Mouse (Mus musculus): ENCODE measurements at regions not wholly inside any gene's neighbourhood (a gene's known extent, or its start where the extent isn't known, plus 50 kb on each side); places are given as distances from the start of the nearest gene placed in this dataset.

- no peaks in the 10 kb centered on the region for H3K27me3 ChIP-seq (replicated peaks; ENCODE audit: control insufficient read depth, insufficient read depth, low read length)
- no peaks in the 10 kb centered on the region for H3K36me3 ChIP-seq (ENCODE audit: control insufficient read depth, insufficient read depth, low read length)
- H3K4me2 ChIP-seq (ENCODE audit: low read length), result no peak overlapping the region
- WGBS, result 80% methylated on average over 3 of the region's 3 CpGs
- ATAC-seq, result no peak
- no peak overlapping the region for H3K4me3 ChIP-seq (ENCODE audit: low read length)
- no peak overlapping the region for H3K9ac ChIP-seq (ENCODE audit: low read depth, low read length)
- H3K9me3 ChIP-seq (ENCODE audit: control insufficient read depth, low read length), result no peaks in the 10 kb centered on the region
- no peaks in the 10 kb centered on the region for H3K4me1 ChIP-seq (ENCODE audit: control insufficient read depth, insufficient read depth, low read depth, low read length)
- no peak overlapping the region for H3K27ac ChIP-seq (ENCODE audit: low read depth, low read length)
Measured at GRCm38 (mm10) chr3:157842872-157843271, 82.0 kb downstream of the Cth start.

DNA sequence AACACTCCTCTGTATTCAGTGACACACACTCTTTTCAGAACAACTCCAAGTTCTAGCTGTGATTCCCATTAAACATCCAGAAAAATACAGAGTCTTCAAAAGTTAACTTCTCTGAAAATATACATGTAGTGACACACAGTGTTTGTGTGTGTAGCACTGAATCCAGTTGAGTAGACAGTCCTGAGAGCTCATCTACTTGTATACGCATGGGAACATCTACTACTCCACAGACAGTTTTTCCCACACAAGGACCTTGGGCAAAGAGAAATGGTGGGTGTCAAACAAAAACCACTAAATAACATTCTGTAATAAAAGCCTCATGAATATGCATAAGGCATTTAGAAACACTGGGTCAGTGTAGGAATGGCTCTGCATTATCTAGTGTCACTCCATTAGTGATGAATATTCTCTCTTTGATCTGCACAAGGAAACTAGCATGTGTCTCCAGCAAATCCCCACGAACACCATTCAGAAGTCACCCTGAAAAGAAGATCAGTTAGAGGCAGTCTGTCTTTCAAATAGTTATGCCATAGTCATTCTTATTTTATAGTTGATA is 83.6 kb downstream of the Cth start:
- ATAC-seq, result no peak
- H3K27me3 ChIP-seq (replicated peaks; ENCODE audit: control insufficient read depth, insufficient read depth, low read length), result no peaks in the 10 kb centered on the region
- no peak overlapping the region for H3K9ac ChIP-seq (ENCODE audit: low read depth, low read length)
- H3K4me2 ChIP-seq (ENCODE audit: low read length), result no peak overlapping the region
- no peak overlapping the region for H3K4me3 ChIP-seq (ENCODE audit: low read length)
- no peaks in the 10 kb centered on the region for H3K4me1 ChIP-seq (ENCODE audit: control insufficient read depth, insufficient read depth, low read depth, low read length)
- 24% methylated on average over 2 of the region's 2 CpGs for WGBS
- no peak overlapping the region for H3K27ac ChIP-seq (ENCODE audit: low read depth, low read length)
- no peaks in the 10 kb centered on the region for H3K9me3 ChIP-seq (ENCODE audit: control insufficient read depth, low read length)
- no peaks in the 10 kb centered on the region for H3K36me3 ChIP-seq (ENCODE audit: control insufficient read depth, insufficient read depth, low read length)

DNA sequence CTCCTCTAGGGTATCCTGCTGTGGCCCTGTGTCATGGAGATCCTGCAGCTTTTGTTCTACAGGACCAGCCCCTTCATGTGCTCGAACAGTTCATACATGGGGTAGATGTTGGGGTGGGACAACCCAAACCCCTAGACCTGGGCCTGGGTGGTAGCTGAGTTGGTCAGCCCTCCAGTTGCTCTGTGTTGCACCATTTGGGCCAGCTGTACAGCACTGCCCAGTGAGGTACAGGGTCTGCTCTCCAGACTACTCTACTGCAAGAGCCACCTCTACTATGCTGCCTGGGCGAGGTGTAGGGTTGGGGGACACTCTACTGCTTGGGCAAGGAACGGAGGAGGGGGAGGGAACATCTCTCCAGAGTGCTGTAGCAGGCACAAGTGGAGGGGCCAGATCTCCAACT is 120.6 kb downstream of the Cth start:
- no peak overlapping the region for H3K9ac ChIP-seq (ENCODE audit: low read depth, low read length)
- no peaks in the 10 kb centered on the region for H3K27me3 ChIP-seq (replicated peaks; ENCODE audit: control insufficient read depth, insufficient read depth, low read length)
- no peak overlapping the region for H3K27ac ChIP-seq (ENCODE audit: low read depth, low read length)
- 81% methylated on average over 3 of the region's 3 CpGs for WGBS
- no peak overlapping the region for H3K4me3 ChIP-seq (ENCODE audit: low read length)
- no peak for ATAC-seq
- no peaks in the 10 kb centered on the region for H3K9me3 ChIP-seq (ENCODE audit: control insufficient read depth, low read length)
- no peaks in the 10 kb centered on the region for H3K4me1 ChIP-seq (ENCODE audit: control insufficient read depth, insufficient read depth, low read depth, low read length)
- no peak overlapping the region for H3K4me2 ChIP-seq (ENCODE audit: low read length)
- H3K36me3 ChIP-seq (ENCODE audit: control insufficient read depth, insufficient read depth, low read length), result no peaks in the 10 kb centered on the region

DNA sequence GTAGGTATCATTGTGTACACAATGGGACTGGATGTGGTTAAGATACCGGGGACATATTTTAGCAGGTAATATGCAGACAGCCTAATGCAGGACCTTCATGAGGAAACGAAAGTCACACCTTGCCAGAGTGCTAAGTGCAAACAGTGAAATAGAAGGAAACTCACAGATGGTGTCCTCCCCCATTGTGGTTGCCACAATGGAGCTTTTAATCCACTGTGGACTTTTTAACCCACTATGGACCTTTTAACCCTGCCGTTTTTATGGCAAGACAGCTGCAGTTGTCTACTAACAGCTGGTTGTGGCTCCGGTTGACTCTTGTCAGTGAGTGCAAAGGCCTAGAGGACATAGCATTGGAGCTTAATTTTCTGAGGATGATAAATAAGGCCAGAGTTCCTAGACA is 121.5 kb downstream of the Cth start:
- 71% methylated on average over 4 of the region's 4 CpGs for WGBS
- H3K4me2 ChIP-seq (ENCODE audit: low read length), result no peak overlapping the region
- ATAC-seq, result no peak
- H3K4me1 ChIP-seq (ENCODE audit: control insufficient read depth, insufficient read depth, low read depth, low read length), result no peaks in the 10 kb centered on the region
- H3K9me3 ChIP-seq (ENCODE audit: control insufficient read depth, low read length), result no peaks in the 10 kb centered on the region
- no peaks in the 10 kb centered on the region for H3K27me3 ChIP-seq (replicated peaks; ENCODE audit: control insufficient read depth, insufficient read depth, low read length)
- no peak overlapping the region for H3K27ac ChIP-seq (ENCODE audit: low read depth, low read length)
- H3K4me3 ChIP-seq (ENCODE audit: low read length), result no peak overlapping the region
- H3K36me3 ChIP-seq (ENCODE audit: control insufficient read depth, insufficient read depth, low read length), result no peaks in the 10 kb centered on the region
- H3K9ac ChIP-seq (ENCODE audit: low read depth, low read length), result no peak overlapping the region

DNA sequence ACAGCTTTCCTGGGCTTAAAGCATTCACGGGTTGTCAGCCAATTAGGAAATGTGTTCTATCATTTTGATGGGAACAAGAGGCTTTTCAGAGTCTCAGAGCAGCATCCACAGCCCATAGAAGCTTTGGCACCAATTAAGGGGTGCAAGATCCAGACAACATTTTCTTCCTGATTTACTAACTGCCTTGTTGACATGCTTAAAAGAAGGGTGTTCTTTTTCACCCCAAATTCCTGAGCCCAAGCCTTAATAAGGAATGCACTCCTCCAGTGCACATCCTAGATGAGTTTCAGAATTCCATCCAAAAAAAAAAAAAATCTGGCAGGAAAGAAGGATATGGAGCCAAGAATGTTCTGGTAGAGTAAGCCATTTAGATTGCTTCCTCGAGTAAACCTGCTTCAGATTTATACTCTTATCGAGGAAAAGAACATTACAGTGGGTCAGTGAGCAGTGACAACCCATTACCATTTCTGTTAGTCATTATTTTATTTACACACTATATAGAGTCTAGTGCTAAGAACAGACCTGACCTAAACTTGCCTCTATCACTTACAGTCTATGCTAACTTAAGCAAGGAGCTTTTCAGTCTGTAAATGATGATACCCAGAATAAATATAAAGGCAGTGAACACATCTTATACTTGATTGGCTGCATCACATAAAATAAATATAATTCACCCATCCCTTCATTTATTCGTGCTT is 137.2 kb downstream of the Cth start:
- Histone ChIP-seq H3K9me3 (ENCODE audit: control insufficient read depth, low read length) (no peaks in the 10 kb centered on the region), H3K36me3 (ENCODE audit: control insufficient read depth, insufficient read depth, low read length) (no peaks in the 10 kb centered on the region), H3K4me1 (ENCODE audit: control insufficient read depth, insufficient read depth, low read depth, low read length) (no peaks in the 10 kb centered on the region), H3K9ac (ENCODE audit: low read depth, low read length) (no peak overlapping the region), H3K27me3 (replicated peaks; ENCODE audit: control insufficient read depth, insufficient read depth, low read length) (no peaks in the 10 kb centered on the region), H3K4me3 (ENCODE audit: low read length) (no peak overlapping the region), H3K4me2 (ENCODE audit: low read length) (no peak overlapping the region), H3K27ac (ENCODE audit: low read depth, low read length) (no peak overlapping the region)
- 67% methylated on average over 4 of the region's 4 CpGs for WGBS
- ATAC-seq, result no peak

DNA sequence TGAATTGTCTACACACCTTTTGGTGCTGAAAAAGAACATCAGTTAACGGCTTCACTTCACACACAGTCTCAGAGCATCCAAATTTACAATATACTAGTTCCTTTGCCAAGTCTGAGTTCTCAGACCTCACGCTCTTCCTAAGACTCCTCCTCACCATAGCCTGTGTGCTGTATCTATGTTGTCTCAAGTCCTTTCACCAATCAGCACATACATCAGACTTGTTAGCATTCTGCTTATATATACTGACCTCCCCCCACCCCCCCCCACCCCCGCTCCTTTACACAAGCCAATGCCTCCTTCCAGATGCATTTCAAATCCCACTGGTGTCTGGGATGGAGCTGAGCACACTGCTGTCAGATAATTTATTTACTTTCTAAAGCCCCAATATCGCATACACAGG is 143.8 kb downstream of the Cth start:
- Histone ChIP-seq H3K4me1 (ENCODE audit: control insufficient read depth, insufficient read depth, low read depth, low read length) (no peaks in the 10 kb centered on the region), H3K4me3 (ENCODE audit: low read length) (no peak overlapping the region), H3K4me2 (ENCODE audit: low read length) (no peak overlapping the region), H3K36me3 (ENCODE audit: control insufficient read depth, insufficient read depth, low read length) (no peaks in the 10 kb centered on the region), H3K27ac (ENCODE audit: low read depth, low read length) (no peak overlapping the region), H3K9me3 (ENCODE audit: control insufficient read depth, low read length) (no peaks in the 10 kb centered on the region), H3K27me3 (replicated peaks; ENCODE audit: control insufficient read depth, insufficient read depth, low read length) (no peaks in the 10 kb centered on the region), H3K9ac (ENCODE audit: low read depth, low read length) (no peak overlapping the region)
- ATAC-seq, result no peak
- 85% methylated on average over 4 of the region's 4 CpGs for WGBS

DNA sequence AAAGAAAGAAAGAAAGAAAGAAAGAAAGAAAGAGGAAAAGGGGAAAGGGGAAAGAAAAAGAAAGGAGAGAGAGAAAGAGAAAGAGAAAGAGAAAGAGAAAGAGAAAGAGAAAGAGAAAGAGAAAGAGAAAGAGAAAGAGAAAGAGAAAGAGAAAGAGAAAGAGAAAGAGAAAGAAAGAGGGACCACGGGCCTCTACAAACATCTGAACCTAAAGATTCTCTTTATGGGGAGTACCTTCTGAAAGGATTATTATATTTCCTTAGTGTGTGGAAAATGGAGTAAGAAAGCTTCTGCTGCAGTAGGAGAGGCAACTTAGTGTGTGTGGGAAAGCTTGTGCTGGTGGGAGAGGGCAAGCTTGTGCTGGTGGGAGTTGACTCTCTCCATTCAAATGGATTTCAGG is 147.1 kb downstream of the Cth start:
- Histone ChIP-seq H3K4me1 (ENCODE audit: control insufficient read depth, insufficient read depth, low read depth, low read length) (no peaks in the 10 kb centered on the region), H3K9me3 (ENCODE audit: control insufficient read depth, low read length) (no peaks in the 10 kb centered on the region), H3K9ac (ENCODE audit: low read depth, low read length) (no peak overlapping the region), H3K4me2 (ENCODE audit: low read length) (no peak overlapping the region), H3K4me3 (ENCODE audit: low read length) (no peak overlapping the region), H3K27me3 (replicated peaks; ENCODE audit: control insufficient read depth, insufficient read depth, low read length) (no peaks in the 10 kb centered on the region), H3K27ac (ENCODE audit: low read depth, low read length) (no peak overlapping the region), H3K36me3 (ENCODE audit: control insufficient read depth, insufficient read depth, low read length) (no peaks in the 10 kb centered on the region)
- WGBS, result 87% methylated on average over 1 of the region's 1 CpGs
- no peak for ATAC-seq

DNA sequence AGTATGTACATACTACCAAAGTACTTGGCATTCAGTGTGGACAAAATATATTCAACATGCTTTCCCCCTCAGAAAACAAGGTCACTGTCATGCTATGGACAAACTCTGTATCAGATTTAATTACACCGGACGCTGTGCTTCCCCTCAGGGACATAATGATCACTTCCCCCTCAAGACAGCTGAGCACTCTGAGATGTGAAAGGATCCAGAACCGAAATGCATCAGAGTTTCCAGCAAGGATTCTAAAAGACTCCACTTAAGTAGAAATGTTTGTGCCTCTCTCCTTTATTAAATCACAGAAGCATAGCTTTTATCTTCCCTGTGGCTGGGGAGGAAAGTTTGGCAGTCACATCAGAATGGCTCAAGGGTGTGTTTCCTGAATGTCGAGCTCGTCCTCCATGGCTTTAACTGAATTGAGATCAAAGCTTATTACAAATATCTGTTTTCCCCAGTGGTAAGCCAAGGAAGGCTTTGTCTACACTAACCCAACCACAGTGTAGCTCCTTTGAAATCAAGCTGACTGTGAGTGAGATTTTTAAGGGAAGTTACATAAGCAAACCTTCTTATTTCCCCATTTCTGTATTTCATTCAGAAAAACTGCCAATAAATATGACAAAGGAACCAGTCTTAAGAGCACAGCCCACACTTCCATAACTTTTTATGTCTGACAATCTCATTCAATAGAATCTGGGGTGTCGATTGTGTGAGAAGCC is 161.2 kb downstream of the Cth start:
- H3K27me3 ChIP-seq (replicated peaks; ENCODE audit: control insufficient read depth, insufficient read depth, low read length), result no peaks in the 10 kb centered on the region
- H3K36me3 ChIP-seq (ENCODE audit: control insufficient read depth, insufficient read depth, low read length), result no peaks in the 10 kb centered on the region
- 49% methylated on average over 6 of the region's 6 CpGs for WGBS
- ATAC-seq, result no peak
- H3K9ac ChIP-seq (ENCODE audit: low read depth, low read length), result no peak overlapping the region
- no peak overlapping the region for H3K4me3 ChIP-seq (ENCODE audit: low read length)
- no peak overlapping the region for H3K4me2 ChIP-seq (ENCODE audit: low read length)
- H3K27ac ChIP-seq (ENCODE audit: low read depth, low read length), result no peak overlapping the region
- H3K4me1 ChIP-seq (ENCODE audit: control insufficient read depth, insufficient read depth, low read depth, low read length), result no peaks in the 10 kb centered on the region
- H3K9me3 ChIP-seq (ENCODE audit: control insufficient read depth, low read length), result no peaks in the 10 kb centered on the region

- H3K36me3 ChIP-seq (ENCODE audit: control insufficient read depth, insufficient read depth, low read length), result no peaks in the 10 kb centered on the region
- WGBS, result 100% methylated on average over 1 of the region's 1 CpGs
- H3K9ac ChIP-seq (ENCODE audit: low read depth, low read length), result no peak overlapping the region
Measured at GRCm38 (mm10) chr3:157759856-157760255, 165.0 kb downstream of the Cth start.

More at GRCm38 (mm10) chr3:157759856-157760255, 165.0 kb downstream of the Cth start:
- Histone ChIP-seq H3K4me3 (ENCODE audit: low read length) (no peak overlapping the region), H3K4me1 (ENCODE audit: control insufficient read depth, insufficient read depth, low read depth, low read length) (no peaks in the 10 kb centered on the region), H3K4me2 (ENCODE audit: low read length) (no peak overlapping the region), H3K27me3 (replicated peaks; ENCODE audit: control insufficient read depth, insufficient read depth, low read length) (no peaks in the 10 kb centered on the region), H3K27ac (ENCODE audit: low read depth, low read length) (no peak overlapping the region), H3K9me3 (ENCODE audit: control insufficient read depth, low read length) (no peaks in the 10 kb centered on the region)
- no peak for ATAC-seq

All from hindbrain, embryonic 16.5 days (tissue).